Mouse (Mus musculus): ENCODE measurements around the gene Naa16. TPM values are rescaled to one million over a fixed set of nuclear protein-coding genes. Genes with fewer than 3 reads are reported as not detected.
A peak's percentile ranks its signal among the peaks of the same experiment; 100 is the strongest.

The Naa16 gene
- polyA plus RNA-seq, 1 experiment from 2014 or later, result 33.0 TPM

DNA sequence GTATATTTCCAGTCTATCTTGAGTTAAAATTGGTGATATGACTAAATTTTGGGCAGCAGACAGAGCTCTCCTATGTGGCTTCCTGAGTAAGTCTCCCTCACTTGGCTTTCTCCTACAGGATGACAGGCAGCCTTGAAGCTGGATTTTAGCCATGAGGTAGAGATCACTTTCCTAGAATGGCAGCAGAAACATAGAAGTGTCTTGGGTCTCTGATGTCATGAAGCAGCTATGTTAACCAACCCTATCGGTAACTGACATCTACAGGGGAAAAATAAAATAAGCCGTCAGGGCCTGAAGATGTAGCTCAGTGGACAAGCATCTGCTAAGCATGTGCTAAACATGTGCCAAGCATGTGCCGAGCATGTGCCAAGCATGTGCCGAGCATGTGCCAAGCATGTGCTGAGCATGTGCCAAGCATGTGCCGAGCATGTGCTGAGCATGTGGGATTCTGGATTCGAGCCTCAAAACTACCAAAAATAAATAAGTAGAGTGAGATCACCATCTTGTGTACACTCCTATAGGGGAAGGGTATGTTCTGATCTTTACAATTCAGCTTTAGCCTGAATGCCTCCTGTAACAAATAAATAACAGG is 85.6 kb downstream of the Naa16 start:
- WGBS, result 91% methylated on average over 6 of the region's 6 CpGs
- Histone ChIP-seq H3K9me3 (ENCODE audit: control insufficient read depth, low read length) (no peaks in the 10 kb centered on the region), H3K27me3 (replicated peaks; ENCODE audit: control insufficient read depth, insufficient read depth, low read length) (no peaks in the 10 kb centered on the region; the same call in 1 of the 2 replicates), H3K4me2 (ENCODE audit: low read depth, low read length) (no peak overlapping the region), H3K27ac (ENCODE audit: low read length) (no peak overlapping the region), H3K36me3 (ENCODE audit: control insufficient read depth, insufficient read depth, low read length) (no peaks in the 10 kb centered on the region), H3K4me1 (ENCODE audit: control insufficient read depth, insufficient read depth, low read length) (peaks cover 3% of the 10 kb centered on the region; the same call in 1 of the 2 replicates), H3K4me3 (ENCODE audit: low read length) (no peak overlapping the region), H3K9ac (ENCODE audit: low read depth, low read length) (no peak overlapping the region)
- ATAC-seq, result no peak

DNA sequence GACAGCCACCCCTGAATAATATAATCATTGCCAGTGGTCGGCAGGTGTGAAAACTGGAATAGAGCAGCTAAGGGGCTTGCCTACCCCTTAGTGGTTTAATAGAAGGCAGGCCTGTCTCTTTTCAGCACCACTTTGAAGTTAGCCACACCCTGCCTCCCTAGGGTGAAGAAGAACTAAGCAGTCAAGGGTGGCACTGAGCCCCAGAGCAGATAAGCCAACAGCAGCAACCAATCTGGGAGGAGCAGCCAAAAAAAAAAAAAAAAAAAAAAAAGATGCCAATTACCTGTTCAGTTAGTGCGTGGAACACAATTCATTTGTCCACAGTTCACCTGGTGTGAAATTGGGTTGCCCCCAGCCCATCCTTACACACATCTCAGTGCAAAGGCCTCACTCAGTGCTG is 87.4 kb downstream of the Naa16 start:
- no peaks in the 10 kb centered on the region for H3K36me3 ChIP-seq (ENCODE audit: control insufficient read depth, insufficient read depth, low read length)
- no peak overlapping the region for H3K27ac ChIP-seq (ENCODE audit: low read length)
- H3K4me1 ChIP-seq (ENCODE audit: control insufficient read depth, insufficient read depth, low read length), result peaks cover 3% of the 10 kb centered on the region; the same call in 1 of the 2 replicates
- no peak overlapping the region for H3K4me2 ChIP-seq (ENCODE audit: low read depth, low read length)
- H3K9ac ChIP-seq (ENCODE audit: low read depth, low read length), result no peak overlapping the region
- no peaks in the 10 kb centered on the region for H3K9me3 ChIP-seq (ENCODE audit: control insufficient read depth, low read length)
- H3K4me3 ChIP-seq (ENCODE audit: low read length), result no peak overlapping the region
- no peak for ATAC-seq
- no peaks in the 10 kb centered on the region; the same call in 1 of the 2 replicates for H3K27me3 ChIP-seq (replicated peaks; ENCODE audit: control insufficient read depth, insufficient read depth, low read length)
- 71% methylated on average over 2 of the region's 2 CpGs for WGBS

DNA sequence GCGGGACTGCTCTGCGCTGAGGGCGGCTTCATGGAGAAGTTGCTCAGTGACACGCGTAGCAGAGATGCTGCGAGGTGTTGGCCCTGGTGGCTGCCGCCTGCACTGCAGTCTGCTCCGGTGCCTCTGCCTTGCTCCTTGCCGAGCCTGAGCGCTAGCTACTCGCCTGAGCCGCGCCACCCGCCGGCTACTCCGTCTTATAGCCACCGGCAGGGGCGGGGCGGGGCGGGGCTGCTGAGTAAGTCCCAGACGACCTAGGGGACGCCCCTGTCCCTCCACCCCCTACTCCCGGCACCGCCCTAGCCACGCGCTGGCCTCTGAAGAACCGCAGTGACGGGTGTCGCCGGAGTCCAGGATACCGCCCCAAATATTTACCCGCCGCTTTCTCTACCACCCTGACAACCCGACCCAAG is 89.1 kb downstream of the Naa16 start, which contains the start of gene Rgcc:
Gene Rgcc (minus strand): TSS at position 180 of the 410 bp plus-strand sequence.
- H3K9ac ChIP-seq (ENCODE audit: low read depth, low read length), result peak within 1 kb of the TSS; percentile 73
- H3K27me3 ChIP-seq (replicated peaks; ENCODE audit: control insufficient read depth, insufficient read depth, low read length), result no peaks in the 10 kb centered on the region; the same call in 1 of the 2 replicates
- H3K9me3 ChIP-seq (ENCODE audit: control insufficient read depth, low read length), result no peaks in the 10 kb centered on the region
- under 1% methylated on average over 34 of the region's 34 CpGs for WGBS
- peak within 1 kb of the TSS; percentile 65 for H3K4me3 ChIP-seq (ENCODE audit: low read length)
- H3K36me3 ChIP-seq (ENCODE audit: control insufficient read depth, insufficient read depth, low read length), result no peaks in the 10 kb centered on the region
- peaks cover 3% of the 10 kb centered on the region; the same call in 1 of the 2 replicates for H3K4me1 ChIP-seq (ENCODE audit: control insufficient read depth, insufficient read depth, low read length)
- ATAC-seq, result peak; percentile 99
- H3K27ac ChIP-seq (ENCODE audit: low read length), result no peak within 1 kb of the TSS
- H3K4me2 ChIP-seq (ENCODE audit: low read depth, low read length), result peak within 1 kb of the TSS; percentile 100

DNA sequence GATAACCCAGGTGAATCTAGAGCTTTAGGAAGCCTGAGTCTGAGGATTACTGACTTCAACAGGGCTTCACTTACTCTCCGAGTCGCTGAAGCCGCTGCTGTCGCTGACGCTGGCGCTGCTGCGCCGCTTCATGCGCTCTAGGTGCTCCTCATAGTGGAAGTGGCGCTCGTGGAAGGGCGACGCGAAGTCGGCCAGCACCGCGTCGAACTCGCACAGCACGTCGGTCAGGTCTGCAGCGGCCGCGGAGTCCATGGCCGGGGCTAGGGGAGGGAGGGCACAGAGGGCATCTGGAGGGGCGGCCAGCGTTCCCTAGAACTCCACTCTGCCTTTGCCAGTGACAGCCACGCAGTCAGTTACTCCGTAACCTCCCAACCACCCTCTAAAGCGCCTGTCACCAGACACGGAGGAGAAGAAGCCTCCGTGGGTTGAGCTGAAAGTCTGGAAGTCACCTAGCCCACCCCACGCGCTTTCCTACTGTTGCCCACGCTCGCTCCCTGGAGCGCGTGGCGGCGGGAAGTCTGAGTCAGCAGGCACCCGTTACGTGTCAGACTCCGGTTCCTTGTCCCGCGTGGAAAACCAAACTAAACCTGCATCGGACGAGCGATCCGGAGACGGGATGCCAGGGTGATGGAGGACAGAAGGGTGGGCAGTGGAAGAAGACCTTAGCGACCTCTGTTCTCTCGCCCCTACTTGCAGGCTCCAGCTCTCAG is 89.8 kb downstream of the Naa16 start:
- Histone ChIP-seq H3K27ac (ENCODE audit: low read length) (no peak overlapping the region), H3K4me3 (ENCODE audit: low read length) (peak overlapping the region; percentile 65), H3K4me2 (ENCODE audit: low read depth, low read length) (peak overlapping the region; percentile 100), H3K36me3 (ENCODE audit: control insufficient read depth, insufficient read depth, low read length) (no peaks in the 10 kb centered on the region), H3K27me3 (replicated peaks; ENCODE audit: control insufficient read depth, insufficient read depth, low read length) (no peaks in the 10 kb centered on the region; the same call in 1 of the 2 replicates), H3K4me1 (ENCODE audit: control insufficient read depth, insufficient read depth, low read length) (peaks cover 3% of the 10 kb centered on the region; the same call in 1 of the 2 replicates), H3K9ac (ENCODE audit: low read depth, low read length) (peak overlapping the region; percentile 73), H3K9me3 (ENCODE audit: control insufficient read depth, low read length) (no peaks in the 10 kb centered on the region)
- ATAC-seq, result peak; percentile 37
- WGBS, result under 1% methylated on average over 52 of the region's 52 CpGs

DNA sequence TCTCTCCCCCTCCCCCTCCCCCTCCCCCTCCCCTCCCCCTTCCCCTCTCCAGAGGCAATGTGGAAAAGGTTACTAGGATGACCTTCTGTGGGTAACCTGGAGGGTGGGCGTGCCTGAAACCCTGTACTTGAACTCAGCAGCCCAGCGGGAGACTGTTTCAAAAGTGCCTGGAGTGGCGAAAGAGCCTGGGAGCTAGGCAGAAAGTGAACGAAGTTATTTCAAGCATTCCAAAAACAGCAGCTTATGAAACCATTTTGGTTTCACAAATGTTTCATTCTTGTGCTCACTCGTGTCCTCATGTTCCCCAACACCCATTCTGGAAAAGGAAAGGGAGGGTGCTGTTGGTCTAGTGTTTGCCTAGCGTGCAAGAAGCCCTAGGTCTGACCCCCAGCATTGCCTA is 90.8 kb downstream of the Naa16 start:
- H3K4me3 ChIP-seq (ENCODE audit: low read length), result peak overlapping the region; percentile 65
- ATAC-seq, result no peak
- WGBS, result 47% methylated on average over 6 of the region's 6 CpGs
- H3K9me3 ChIP-seq (ENCODE audit: control insufficient read depth, low read length), result no peaks in the 10 kb centered on the region
- H3K27me3 ChIP-seq (replicated peaks; ENCODE audit: control insufficient read depth, insufficient read depth, low read length), result no peaks in the 10 kb centered on the region; the same call in 1 of the 2 replicates
- H3K36me3 ChIP-seq (ENCODE audit: control insufficient read depth, insufficient read depth, low read length), result no peaks in the 10 kb centered on the region
- H3K9ac ChIP-seq (ENCODE audit: low read depth, low read length), result no peak overlapping the region
- peak overlapping the region; percentile 100 for H3K4me2 ChIP-seq (ENCODE audit: low read depth, low read length)
- peaks cover 3% of the 10 kb centered on the region; the same call in 1 of the 2 replicates for H3K4me1 ChIP-seq (ENCODE audit: control insufficient read depth, insufficient read depth, low read length)
- H3K27ac ChIP-seq (ENCODE audit: low read length), result no peak overlapping the region

DNA sequence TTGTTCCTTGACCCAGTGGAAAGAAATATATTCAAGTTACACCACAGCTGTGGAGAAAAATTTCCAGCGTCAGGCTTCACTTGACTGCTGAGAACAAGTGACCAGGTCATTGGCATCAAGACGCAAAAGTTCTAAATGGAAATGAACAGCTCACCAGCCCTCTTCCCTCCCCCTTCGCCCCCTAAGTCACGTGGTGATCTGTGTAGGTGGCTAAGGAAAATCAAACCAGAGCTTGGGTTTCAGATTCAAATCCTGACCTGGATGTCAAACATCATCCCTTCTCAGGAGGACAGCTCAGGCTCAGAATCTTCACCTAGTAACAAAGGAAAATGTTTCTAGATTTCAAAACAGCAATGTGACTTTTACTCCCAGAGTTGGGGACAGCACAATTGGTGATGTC is 91.3 kb downstream of the Naa16 start:
- Histone ChIP-seq H3K9ac (ENCODE audit: low read depth, low read length) (no peak overlapping the region), H3K27me3 (replicated peaks; ENCODE audit: control insufficient read depth, insufficient read depth, low read length) (no peaks in the 10 kb centered on the region; the same call in 1 of the 2 replicates), H3K36me3 (ENCODE audit: control insufficient read depth, insufficient read depth, low read length) (no peaks in the 10 kb centered on the region), H3K4me2 (ENCODE audit: low read depth, low read length) (no peak overlapping the region), H3K4me1 (ENCODE audit: control insufficient read depth, insufficient read depth, low read length) (peaks cover 3% of the 10 kb centered on the region; the same call in 1 of the 2 replicates), H3K9me3 (ENCODE audit: control insufficient read depth, low read length) (no peaks in the 10 kb centered on the region), H3K4me3 (ENCODE audit: low read length) (no peak overlapping the region), H3K27ac (ENCODE audit: low read length) (no peak overlapping the region)
- 72% methylated on average over 4 of the region's 4 CpGs for WGBS
- no peak for ATAC-seq

DNA sequence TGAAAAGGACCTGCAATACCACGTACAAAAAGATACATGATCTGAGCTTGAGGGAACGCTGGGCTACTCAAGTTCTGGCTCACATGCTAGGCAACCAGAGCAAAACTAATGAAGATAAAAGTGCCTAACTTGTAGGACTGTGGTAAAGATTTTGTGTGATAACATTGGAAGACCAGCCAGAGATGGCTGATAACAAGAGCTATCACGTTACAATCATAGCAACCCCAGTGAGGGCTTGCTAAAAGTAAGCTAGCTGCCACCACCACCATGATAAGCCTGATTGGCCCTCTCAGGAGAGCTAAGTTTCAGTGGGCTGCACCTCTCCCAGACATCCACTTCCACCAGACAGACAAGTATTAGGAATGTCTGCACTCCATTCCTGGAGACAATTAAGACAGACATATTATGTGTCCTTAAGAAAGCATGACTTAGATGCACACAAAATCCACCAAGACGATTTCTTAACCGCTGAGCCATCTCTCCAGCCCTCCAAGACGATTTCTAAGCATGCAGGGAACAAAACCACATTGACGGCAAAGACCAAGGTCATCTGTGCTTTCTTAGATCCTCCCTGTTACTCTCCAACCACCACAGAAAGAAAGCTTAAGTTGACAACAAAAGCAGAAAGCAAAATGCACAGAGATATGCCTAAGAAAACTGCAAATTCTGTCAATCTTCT is 92.1 kb downstream of the Naa16 start:
- Histone ChIP-seq H3K4me2 (ENCODE audit: low read depth, low read length) (no peak overlapping the region), H3K4me1 (ENCODE audit: control insufficient read depth, insufficient read depth, low read length) (peaks cover 3% of the 10 kb centered on the region; the same call in 1 of the 2 replicates), H3K9ac (ENCODE audit: low read depth, low read length) (no peak overlapping the region), H3K27ac (ENCODE audit: low read length) (no peak overlapping the region), H3K9me3 (ENCODE audit: control insufficient read depth, low read length) (no peaks in the 10 kb centered on the region), H3K4me3 (ENCODE audit: low read length) (no peak overlapping the region), H3K36me3 (ENCODE audit: control insufficient read depth, insufficient read depth, low read length) (no peaks in the 10 kb centered on the region), H3K27me3 (replicated peaks; ENCODE audit: control insufficient read depth, insufficient read depth, low read length) (no peaks in the 10 kb centered on the region; the same call in 1 of the 2 replicates)
- 65% methylated on average over 7 of the region's 7 CpGs for WGBS
- ATAC-seq, result no peak

DNA sequence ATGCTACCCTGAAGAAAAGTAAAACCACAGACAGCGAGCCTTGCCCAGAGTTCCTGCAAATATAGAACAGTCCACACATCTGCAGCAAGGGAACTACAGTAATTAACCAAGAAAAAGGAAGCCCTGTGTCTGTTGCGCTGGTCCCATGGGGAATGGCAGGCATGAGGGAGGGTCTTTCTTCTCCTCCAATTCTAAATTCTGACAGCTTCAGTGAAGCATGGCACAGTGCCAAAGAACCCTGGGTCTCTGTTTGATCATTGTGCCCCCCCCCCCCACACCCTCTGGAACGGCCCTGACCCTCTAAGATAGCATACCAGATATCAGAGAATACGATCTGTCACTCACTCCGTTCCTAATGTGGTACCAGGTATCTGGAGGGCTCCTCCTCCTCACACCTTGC is 93.7 kb downstream of the Naa16 start:
- ATAC-seq, result no peak
- Histone ChIP-seq H3K9ac (ENCODE audit: low read depth, low read length) (no peak overlapping the region), H3K27ac (ENCODE audit: low read length) (no peak overlapping the region), H3K27me3 (replicated peaks; ENCODE audit: control insufficient read depth, insufficient read depth, low read length) (no peaks in the 10 kb centered on the region; the same call in 1 of the 2 replicates), H3K4me3 (ENCODE audit: low read length) (no peak overlapping the region), H3K9me3 (ENCODE audit: control insufficient read depth, low read length) (no peaks in the 10 kb centered on the region), H3K4me1 (ENCODE audit: control insufficient read depth, insufficient read depth, low read length) (peaks cover 3% of the 10 kb centered on the region; the same call in 1 of the 2 replicates), H3K36me3 (ENCODE audit: control insufficient read depth, insufficient read depth, low read length) (no peaks in the 10 kb centered on the region), H3K4me2 (ENCODE audit: low read depth, low read length) (no peak overlapping the region; the same call in 1 of the 2 replicates)
- WGBS, result 42% methylated on average over 5 of the region's 5 CpGs

DNA sequence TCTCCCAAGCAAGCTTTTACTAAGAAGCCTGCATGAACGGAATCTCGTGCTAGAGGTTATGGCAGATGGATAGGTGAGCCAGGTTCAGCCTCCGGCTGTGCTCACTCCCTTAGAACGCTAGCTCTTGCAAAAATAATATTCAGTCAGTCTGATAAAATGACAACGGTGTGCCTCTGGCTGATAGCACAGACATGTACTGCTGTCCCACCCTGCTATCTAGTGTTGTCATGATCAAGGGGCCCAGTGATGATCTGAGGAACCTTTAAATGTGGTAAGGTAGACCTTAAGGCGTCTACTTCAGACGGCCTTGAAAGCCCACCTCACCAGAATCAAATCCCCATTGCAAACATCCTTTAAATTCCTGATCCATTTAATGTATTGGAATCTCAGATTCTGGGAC is 94.4 kb downstream of the Naa16 start:
- Histone ChIP-seq H3K4me2 (ENCODE audit: low read depth, low read length) (no peak overlapping the region), H3K36me3 (ENCODE audit: control insufficient read depth, insufficient read depth, low read length) (no peaks in the 10 kb centered on the region), H3K4me3 (ENCODE audit: low read length) (no peak overlapping the region), H3K27ac (ENCODE audit: low read length) (no peak overlapping the region), H3K27me3 (replicated peaks; ENCODE audit: control insufficient read depth, insufficient read depth, low read length) (no peaks in the 10 kb centered on the region; the same call in 1 of the 2 replicates), H3K9me3 (ENCODE audit: control insufficient read depth, low read length) (no peaks in the 10 kb centered on the region), H3K9ac (ENCODE audit: low read depth, low read length) (no peak overlapping the region), H3K4me1 (ENCODE audit: control insufficient read depth, insufficient read depth, low read length) (peaks cover 2% of the 10 kb centered on the region; the same call in 1 of the 2 replicates)
- WGBS, result 79% methylated on average over 7 of the region's 7 CpGs
- ATAC-seq, result no peak

Measured in intestine, embryonic 16.5 days (tissue).